21 mouse cellular contexts compared by ENCODE assay signal in the genomic region with DNA sequence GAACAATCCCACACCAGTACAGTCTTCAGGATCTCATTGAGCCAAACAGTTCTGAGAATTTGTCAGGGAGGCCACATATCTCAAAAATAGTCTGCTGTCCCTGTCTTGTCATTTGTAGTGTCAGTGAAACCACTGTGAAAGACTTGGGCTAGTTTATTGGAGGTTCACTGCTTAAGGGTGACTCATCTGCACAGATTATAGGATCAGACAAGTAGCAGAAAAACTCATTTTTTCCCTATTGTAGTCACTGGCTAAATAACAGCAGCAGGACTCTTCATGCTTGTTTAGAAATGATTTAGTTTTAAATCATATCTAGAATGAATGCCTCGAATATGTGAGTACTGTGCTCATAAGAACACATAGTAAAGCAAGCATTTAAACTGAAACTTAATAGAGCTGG.
"Had no signal": no experiment of that assay in that cellular context is flagged by ENCODE, and none has a peak within 500 bp of the region (broad histone marks: within the 10 kb centered on the region; RNA-seq: fewer than 3 reads in every experiment).

No protein-coding gene starts in this region.

- DNase-seq: gastrocnemius, postnatal 10 days; gastrocnemius, postnatal 25 days; heart, adult 18-20 months; heart, postnatal 10 days; heart, postnatal 36 days; kidney, adult 11 months; kidney, adult 2 months; kidney, adult 9 months; kidney, postnatal 14 days; kidney, postnatal 36 days; layer of hippocampus, adult 9-11 months; layer of hippocampus, postnatal 36 days; left cerebral cortex, postnatal 4 days had no signal

- H3K36me3 ChIP-seq: heart, embryonic 10.5 days; heart, embryonic 12.5 days; hindbrain, embryonic 13.5 days; hindbrain, embryonic 15.5 days; kidney, embryonic 15.5 days; limb, embryonic 13.5 days; limb, embryonic 15.5 days; liver, embryonic 12.5 days had no signal

- H3K4me3 ChIP-seq: heart, embryonic 10.5 days; heart, embryonic 12.5 days; hindbrain, embryonic 13.5 days; hindbrain, embryonic 15.5 days; kidney, embryonic 15.5 days; limb, embryonic 13.5 days; limb, embryonic 15.5 days; liver, embryonic 12.5 days had no signal

- H3K4me2 ChIP-seq: heart, embryonic 12.5 days; hindbrain, embryonic 13.5 days; hindbrain, embryonic 15.5 days; kidney, embryonic 15.5 days; limb, embryonic 13.5 days; limb, embryonic 15.5 days; liver, embryonic 12.5 days had no signal

- H3K27me3 ChIP-seq: heart, embryonic 12.5 days; hindbrain, embryonic 13.5 days; hindbrain, embryonic 15.5 days; kidney, embryonic 15.5 days; limb, embryonic 13.5 days; limb, embryonic 15.5 days; liver, embryonic 12.5 days had no signal
